Mouse (Mus musculus) erythroblast, embryonic 14.5 days (primary cell): ENCODE results near the gene Sipa1l3.

Source experiments
- GATA1 ChIP-seq: IDR thresholded peaks from 2 replicates; pipeline ENCODE4 v1.6.1; 2012; ENCODE audit warnings: low read length, inconsistent platforms, mixed read lengths
- TAL1 ChIP-seq: IDR thresholded peaks from 3 replicates; pipeline ENCODE4 v1.6.1; 2012; ENCODE audit warnings: low read length, inconsistent platforms, mixed read lengths

DNA sequence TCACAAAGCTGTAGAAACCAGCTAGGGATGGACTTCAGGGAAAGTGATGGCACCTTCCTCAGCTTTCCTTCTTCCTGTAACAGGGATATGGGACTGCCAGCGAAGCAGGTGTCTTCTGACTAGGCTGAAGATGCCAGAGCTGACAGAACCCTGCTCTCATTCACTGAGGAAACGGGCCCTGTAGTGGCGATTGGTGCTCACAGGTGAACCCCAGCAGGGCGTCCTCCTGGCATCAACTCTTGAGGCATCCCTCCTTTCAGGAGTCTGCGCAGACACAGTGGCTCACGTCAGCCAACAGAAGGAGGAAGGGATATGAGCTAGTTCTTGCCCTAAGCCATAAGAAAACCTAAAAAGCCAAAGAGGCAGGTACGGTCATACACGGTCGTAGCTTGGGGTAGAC, 17.2 kb downstream of the Sipa1l3 start:
- TF ChIP-seq GATA1 (no peak), TAL1 (no peak)
